Mouse (Mus musculus): ENCODE measurements around the gene Tpp1. TPM values are rescaled to one million over a fixed set of nuclear protein-coding genes. Genes with fewer than 3 reads are reported as not detected.

The Tpp1 gene
- total and polyA plus RNA-seq, 3 experiments, result 19.1 to 49.1 (median 29.9) TPM

- Histone ChIP-seq H3K27me3 (replicated peaks) (no peaks in the 10 kb centered on the region), H3K4me1 (ENCODE audit: control insufficient read depth in 1 of 2, insufficient read depth in 2 of 2) (peaks cover 0 to 3% of the 10 kb centered on the region in 2 experiments; a peak in 1 of 4 replicates), H3K36me3 (replicated peaks in 1 of 2; ENCODE audit: control insufficient read depth in 1 of 2, insufficient read depth in 1 of 2, low read length in 1 of 2) (peaks cover 0 to 68% of the 10 kb centered on the region in 2 experiments)
Observed at GRCm38 (mm10) chr7:105721916-105722315, 30.1 kb downstream of the Tpp1 start.

GRCm38 (mm10) chr7:105715366-105715765 lies 36.7 kb downstream of the Tpp1 start:
- H3K4me3 ChIP-seq (replicated peaks in 1 of 3; ENCODE audit: low read depth in 2 of 3, low read length in 2 of 3, poor library complexity in 1 of 3), result no peak overlapping the region
- TF ChIP-seq SMC3 (IDR thresholded peaks at IDR 0.05; ENCODE audit: low read depth, low read length) (0 out of 2 replicates have a peak, but pooled peaks have one; percentile 2), POLR2AphosphoS2 (IDR thresholded peaks at IDR 0.05; ENCODE audit: low read depth, low read length) (no peak), CTCF (conservative IDR thresholded peaks at IDR 0.05 in 1 of 2, IDR thresholded peaks at IDR 0.05 in 1 of 2; ENCODE audit: low read depth in 2 of 2, low read length in 2 of 2) (peak; percentile 31 to 56; a peak in 2 of 4 replicates), ZMIZ1 (IDR thresholded peaks at IDR 0.05; ENCODE audit: low read depth, low read length) (no peak), UBTF (IDR thresholded peaks at IDR 0.05; ENCODE audit: low read depth, low read length) (no peak), RAD21 (IDR thresholded peaks at IDR 0.05; ENCODE audit: low read depth, low read length) (peak; percentile 10)
- no peaks in the 10 kb centered on the region for H3K9me3 ChIP-seq (replicated peaks; ENCODE audit: low read length)
- H3K27me3 ChIP-seq (replicated peaks), result no peaks in the 10 kb centered on the region
- no peak overlapping the region for H3K9ac ChIP-seq (ENCODE audit: insufficient read depth, low read depth)
- dilution Hi-C loops (cut with MboI; ENCODE audit: extremely low pct_ligation_motif_present, extremely low pct_unique_long_range_greater_than_20kb, low sequenced_read_pairs), result no loop called here
- peak; percentile 23 for DNase-seq (ENCODE audit: extremely low read depth)
- no peak overlapping the region for H3K4me2 ChIP-seq (ENCODE audit: insufficient read depth, low read depth, poor library complexity, severe bottlenecking)
- no peaks in the 10 kb centered on the region for H3K4me1 ChIP-seq (ENCODE audit: control insufficient read depth in 1 of 2, insufficient read depth in 2 of 2)
- H3K27ac ChIP-seq (ENCODE audit: insufficient read depth, low read depth), result no peak overlapping the region
- in situ Hi-C loops (cut with MboI; ENCODE audit: low pct_ligation_motif_present, low pct_unique_long_range_greater_than_20kb, low sequenced_read_pairs), result no loop called here
- H3K36me3 ChIP-seq (replicated peaks in 1 of 2; ENCODE audit: control insufficient read depth in 1 of 2, insufficient read depth in 1 of 2, low read length in 1 of 2), result peaks cover 0 to 10% of the 10 kb centered on the region in 2 experiments
- H3K79me2 ChIP-seq (replicated peaks; ENCODE audit: control insufficient read depth, extremely low read depth, insufficient read depth, poor library complexity, severe bottlenecking), result no peaks in the 10 kb centered on the region

More at GRCm38 (mm10) chr7:105721916-105722315, 30.1 kb downstream of the Tpp1 start:
- H3K9me3 ChIP-seq (replicated peaks; ENCODE audit: low read length), result no peaks in the 10 kb centered on the region
- TF ChIP-seq SMC3 (IDR thresholded peaks at IDR 0.05; ENCODE audit: low read depth, low read length) (no peak), IRF4 (IDR thresholded peaks at IDR 0.05; ENCODE audit: low read depth, low read length) (no peak), ZC3H11A (IDR thresholded peaks at IDR 0.05; ENCODE audit: low read depth, low read length) (no peak), RCOR1 (conservative IDR thresholded peaks at IDR 0.05; ENCODE audit: low read depth, low read length) (no peak), USF2 (conservative IDR thresholded peaks at IDR 0.05; ENCODE audit: low read depth, low read length) (no peak), RAD21 (IDR thresholded peaks at IDR 0.05; ENCODE audit: low read depth, low read length) (no peak), UBTF (IDR thresholded peaks at IDR 0.05; ENCODE audit: low read depth, low read length) (no peak), JUN (IDR thresholded peaks at IDR 0.05; ENCODE audit: insufficient read depth, low read depth, low read length) (no peak), CHD1 (IDR thresholded peaks at IDR 0.05; ENCODE audit: low read depth, low read length) (no peak), MAX (IDR thresholded peaks at IDR 0.05; ENCODE audit: low read length) (no peak), EP300 (IDR thresholded peaks at IDR 0.05; ENCODE audit: low read length) (no peak), NRF1 (IDR thresholded peaks at IDR 0.05; ENCODE audit: low read depth, low read length) (no peak), MYC (IDR thresholded peaks at IDR 0.05; ENCODE audit: low read depth, low read length) (no peak), BHLHE40 (IDR thresholded peaks at IDR 0.05; ENCODE audit: low read depth, low read length) (no peak), POLR2A (IDR thresholded peaks at IDR 0.05; ENCODE audit: low read depth, low read length) (no peak), MXI1 (IDR thresholded peaks at IDR 0.05; ENCODE audit: low read depth, low read length) (no peak), E2F4 (IDR thresholded peaks at IDR 0.05; ENCODE audit: insufficient replicate concordance, low read depth, low read length) (no peak), MAZ (IDR thresholded peaks at IDR 0.05; ENCODE audit: low read depth, low read length) (no peak), NELFE (IDR thresholded peaks at IDR 0.05; ENCODE audit: low read depth, low read length) (no peak), ETS1 (conservative IDR thresholded peaks at IDR 0.05; ENCODE audit: low read depth, low read length) (no peak)
- dilution Hi-C loops (cut with MboI; ENCODE audit: extremely low pct_ligation_motif_present, extremely low pct_unique_long_range_greater_than_20kb, low sequenced_read_pairs), result no loop called here
- in situ Hi-C loops (cut with MboI; ENCODE audit: low pct_ligation_motif_present, low pct_unique_long_range_greater_than_20kb, low sequenced_read_pairs), result no loop called here
- no peak overlapping the region for H3K27ac ChIP-seq (ENCODE audit: insufficient read depth, low read depth)
- no peak for DNase-seq (ENCODE audit: extremely low read depth)
- H3K9ac ChIP-seq (ENCODE audit: insufficient read depth, low read depth), result no peak overlapping the region
- H3K79me2 ChIP-seq (replicated peaks; ENCODE audit: control insufficient read depth, extremely low read depth, insufficient read depth, poor library complexity, severe bottlenecking), result no peaks in the 10 kb centered on the region
- H3K4me2 ChIP-seq (ENCODE audit: insufficient read depth, low read depth, poor library complexity, severe bottlenecking), result no peak overlapping the region
- H3K4me3 ChIP-seq (replicated peaks in 1 of 3; ENCODE audit: low read depth in 2 of 3, low read length in 2 of 3, poor library complexity in 1 of 3), result no peak overlapping the region

All from CH12.LX (cell line).